Mouse (Mus musculus) megakaryocyte-erythroid progenitor cell, adult 5-6 weeks (primary cell): ENCODE measurements around the gene Slx4ip. TPM values are rescaled to one million over a fixed set of nuclear protein-coding genes. Genes with fewer than 3 reads are reported as not detected.

Experiments used
- ATAC-seq: replicated peaks from 2 replicates; pipeline ENCODE4 v1.8.0; 2016; ENCODE audit warnings: mild to moderate bottlenecking, inconsistent platforms; ENCODE audit not compliant: severe bottlenecking, poor library complexity, low FRiP score, low TSS enrichment
- total RNA-seq, 2 experiments: library from RNA; stranded (forward) in 1 of 2; stranded (reverse) in 1 of 2; fragments of 200-1000, 215-1000 nt in 1 of 2; fragments of >200 nt in 1 of 2; fragmentation: Nextera tagmentation in 1 of 2; gene quantifications; 2 replicates each; pipeline ENCODE4 v1.2.3; 2014 to 2017

The Slx4ip gene
- total RNA-seq, 2 experiments from 2014 or later: 5.4 to 9.1 TPM

DNA sequence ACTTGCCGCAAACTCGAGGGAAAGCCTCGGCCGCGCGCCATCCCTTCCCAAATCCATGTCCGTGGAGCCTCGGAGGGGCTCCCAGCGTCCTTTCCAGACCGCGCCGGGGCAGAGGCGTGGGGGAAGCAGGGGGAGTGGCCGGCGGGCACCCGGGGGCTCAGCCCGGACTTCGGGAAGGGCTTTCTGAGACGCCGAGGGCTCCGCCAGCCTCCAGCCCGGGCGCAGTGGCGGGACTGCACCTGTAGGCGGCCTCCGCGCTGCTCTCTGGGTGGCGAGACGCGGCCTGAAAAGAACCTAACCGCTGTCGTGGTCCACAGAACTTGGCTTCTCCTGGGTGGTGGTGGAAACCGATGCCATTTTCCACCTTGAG is 226.3 kb downstream of the Slx4ip start:
- ATAC-seq: peak; percentile 79

Other genes starting within 250 kb of the Slx4ip start
- not detected in 2 replicates for gene Snap25, start 177.8 kb upstream of the Slx4ip start, total RNA-seq (2014; fragmentation: Nextera tagmentation)
- gene Snap25, start 177.8 kb upstream of the Slx4ip start, total RNA-seq (2017): not detected in 2 replicates
- gene AL731706.2, start 5.5 kb upstream of the Slx4ip start, total RNA-seq (2014; fragmentation: Nextera tagmentation): 20.4 TPM in 1 of 2 replicates, not detected in the other
- not detected in 2 replicates for gene AL731706.2, start 5.5 kb upstream of the Slx4ip start, total RNA-seq (2017)
- 3.5 TPM in 1 of 2 replicates, not detected in the other for gene AL731706.1, start 171 bp downstream of the Slx4ip start, total RNA-seq (2014; fragmentation: Nextera tagmentation)
- 8.2 and 10.9 TPM in 2 replicates for gene AL731706.1, start 171 bp downstream of the Slx4ip start, total RNA-seq (2017)
- gene Mkks, start 171 bp downstream of the Slx4ip start, total RNA-seq (2014; fragmentation: Nextera tagmentation): 11.2 and 21.7 TPM in 2 replicates
- 12.5 and 16.4 TPM in 2 replicates for gene Mkks, start 171 bp downstream of the Slx4ip start, total RNA-seq (2017)
- gene Jag1, start 225.4 kb downstream of the Slx4ip start, total RNA-seq (2014; fragmentation: Nextera tagmentation): 0.30 TPM in 1 of 2 replicates, not detected in the other
- not detected in 2 replicates for gene Jag1, start 225.4 kb downstream of the Slx4ip start, total RNA-seq (2017)